Mouse (Mus musculus): ENCODE data around the gene Sgf29.

DNA sequence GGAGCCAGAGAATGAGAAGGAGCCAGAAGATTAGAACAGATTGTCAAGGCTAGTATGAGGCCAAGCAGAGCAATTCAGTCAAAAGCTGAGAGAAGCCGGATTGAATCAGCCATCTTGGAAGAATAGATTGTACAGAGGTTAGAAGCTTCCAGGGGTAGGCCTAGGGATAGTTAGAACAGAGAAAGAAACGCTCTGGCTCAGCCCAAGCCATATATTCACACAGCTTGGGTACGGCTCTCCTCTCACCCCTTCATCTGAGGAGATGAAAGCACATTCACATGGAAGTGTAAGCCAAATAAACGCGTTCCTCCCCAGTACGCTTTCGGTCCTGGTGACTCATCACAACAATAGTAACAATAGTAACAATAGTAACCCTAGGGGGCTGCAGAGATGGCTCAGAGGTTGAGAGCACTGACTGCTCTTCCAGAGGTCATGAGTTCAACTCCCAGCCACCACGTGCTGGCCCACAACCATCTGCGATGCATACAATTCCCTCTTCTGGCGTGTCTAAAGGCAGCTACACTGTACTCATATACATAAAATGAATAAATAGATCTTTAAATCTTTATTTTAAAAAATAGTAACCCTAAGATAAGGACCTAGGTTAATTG, 45.4 kb downstream of the Sgf29 start:
- TF ChIP-seq POLR2A (IDR thresholded peaks at IDR 0.05; ENCODE audit: borderline replicate concordance, control insufficient read depth, low read depth, low read length): no peak
- TF ChIP-seq CTCF (IDR thresholded peaks at IDR 0.05; ENCODE audit: control insufficient read depth, insufficient read depth, low read length): no peak
